Mouse (Mus musculus) stomach, adult 2 months (tissue): ENCODE results near the gene Olfr808. TPM values are rescaled to one million over a fixed set of nuclear protein-coding genes. Genes with fewer than 3 reads are reported as not detected.

Experiments
- polyA plus RNA-seq: library from polyadenylated mRNA; depleted of rRNA; stranded (reverse); fragments of >200 nt; gene quantifications from 2 replicates; pipeline ENCODE4 v1.2.3, GENCODE M21; 2012; rRNA removed

The Olfr808 gene
- polyA plus RNA-seq = not detected in 2 replicates

DNA sequence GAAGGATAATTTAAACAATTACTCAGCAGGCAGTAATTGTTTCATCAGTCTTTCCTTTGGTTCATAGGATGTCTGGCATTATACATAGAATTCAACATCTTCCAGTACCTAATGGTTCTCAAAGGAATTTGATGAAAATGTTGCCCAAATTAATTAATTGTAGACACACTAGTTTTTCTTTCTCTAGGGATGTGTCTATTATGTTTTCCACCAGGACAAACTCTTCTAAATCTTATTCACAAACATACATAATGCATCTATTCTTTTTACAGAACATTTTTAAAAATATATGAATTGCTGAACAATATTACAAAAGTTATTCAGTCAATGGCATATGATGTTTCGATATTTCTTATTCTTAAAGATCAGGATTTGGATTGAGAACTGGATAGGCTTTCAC is at the start of gene Olfr808:
Gene Olfr808, plus strand, starts transcription at position 301 of the 400 bp plus-strand sequence.

GRCm38 (mm10) chr10:129729275-129729674 is 36.0 kb upstream of the Olfr808 start, which contains the start of gene Olfr805:
Gene Olfr805 (minus strand): TSS chr10:129729375.

GRCm38 (mm10) chr10:129741821-129742220 is 23.5 kb upstream of the Olfr808 start, which contains the start of gene Olfr806:
Gene Olfr806 (minus strand): TSS chr10:129741921.

DNA sequence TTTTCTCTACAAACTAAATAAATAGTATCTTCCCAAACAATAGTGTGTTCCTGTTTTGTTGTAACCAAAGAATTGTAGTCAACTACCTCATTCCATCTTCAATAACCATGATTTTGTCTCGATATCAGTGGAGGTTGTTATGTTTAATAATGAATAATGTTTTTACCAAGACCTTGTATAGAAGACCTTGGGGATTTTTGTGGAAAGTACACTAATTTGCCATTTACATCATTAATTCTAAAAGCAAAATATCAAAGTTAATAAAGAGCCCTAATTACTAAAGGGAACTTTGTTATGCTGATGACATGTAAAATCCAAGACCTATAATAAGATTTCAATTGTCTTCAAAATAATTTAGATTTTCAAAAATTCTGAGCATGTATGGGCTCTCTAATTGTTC is 7.6 kb upstream of the Olfr808 start, which contains the start of gene Olfr807:
Gene Olfr807, minus strand, starts transcription at position 101 of the 400 bp plus-strand sequence.

DNA sequence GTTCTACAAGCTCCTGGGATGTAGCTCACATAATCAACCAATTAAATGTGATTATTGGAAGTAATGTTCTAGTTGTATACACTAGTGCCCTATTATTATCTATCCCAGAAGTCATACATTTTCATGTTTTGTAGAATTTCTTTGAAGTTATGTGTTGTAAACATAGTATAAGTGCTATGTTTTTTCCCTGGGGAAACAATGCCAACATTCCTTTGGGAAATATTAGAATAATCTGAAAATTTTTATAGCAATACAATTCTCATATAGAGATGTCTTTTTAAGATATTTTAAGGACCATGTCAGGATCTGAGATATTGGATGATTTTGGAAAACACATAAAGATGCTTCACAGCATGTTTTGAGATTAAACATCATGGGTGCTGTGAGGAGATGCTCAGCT is 9.1 kb downstream of the Olfr808 start, which contains the start of gene Olfr809:
Gene Olfr809, plus strand, starts transcription at position 301 of the 400 bp plus-strand sequence.

DNA sequence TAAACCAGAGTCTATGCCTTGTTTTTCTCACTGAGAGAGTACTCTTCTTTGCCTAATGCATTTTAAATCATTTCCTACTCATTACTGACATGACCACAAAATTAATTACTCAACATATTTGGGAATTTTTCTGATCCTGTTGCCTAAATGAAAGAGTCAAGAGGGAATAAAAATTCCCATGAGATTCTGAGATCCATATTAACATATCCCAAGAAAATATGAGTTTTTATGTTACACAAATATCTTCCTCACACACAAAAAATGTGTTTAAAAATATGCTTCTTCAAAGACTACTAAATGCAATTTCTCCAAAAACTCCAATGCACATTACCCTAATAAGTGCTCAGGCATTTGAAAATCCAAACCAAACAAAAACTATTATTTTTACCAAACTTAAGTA is 29.5 kb downstream of the Olfr808 start, which contains the start of gene Olfr810:
Gene Olfr810, minus strand, starts transcription at position 101 of the 400 bp plus-strand sequence.

DNA sequence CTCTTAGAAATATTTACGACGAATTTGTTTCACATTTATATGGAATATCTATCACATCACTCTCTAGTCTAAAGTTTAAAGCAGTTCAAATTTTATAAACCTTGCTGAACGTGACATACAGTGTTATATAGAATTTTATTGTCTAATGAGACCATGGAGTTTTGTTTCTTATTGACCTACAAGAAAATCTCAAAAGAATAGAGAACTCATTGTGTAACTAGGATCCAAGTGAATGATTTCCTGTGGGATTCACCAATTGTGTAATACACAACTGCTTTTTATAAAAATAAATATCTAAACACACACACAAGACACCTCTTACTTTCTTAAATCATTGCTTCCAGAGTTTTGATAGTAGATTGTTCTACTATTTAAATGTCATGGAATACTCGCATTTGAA is 39.0 kb downstream of the Olfr808 start, which contains the start of gene Olfr811:
Gene Olfr811, minus strand, starts transcription at position 101 of the 400 bp plus-strand sequence.

Other genes starting within 250 kb of the Olfr808 start
- not detected in 2 replicates for gene Olfr791, start 243.7 kb upstream of the Olfr808 start, polyA plus RNA-seq
- gene Olfr792, start 226.3 kb upstream of the Olfr808 start, polyA plus RNA-seq = not detected in 2 replicates
- not detected in 2 replicates for gene Olfr794, start 197.8 kb upstream of the Olfr808 start, polyA plus RNA-seq
- gene Olfr796, start 152.9 kb upstream of the Olfr808 start, polyA plus RNA-seq = not detected in 2 replicates
- not detected in 2 replicates for gene Olfr798, start 137.5 kb upstream of the Olfr808 start, polyA plus RNA-seq
- not detected in 2 replicates for gene Olfr799, start 128.0 kb upstream of the Olfr808 start, polyA plus RNA-seq
- not detected in 2 replicates for gene Olfr800, start 107.8 kb upstream of the Olfr808 start, polyA plus RNA-seq
- not detected in 2 replicates for gene Olfr801, start 91.6 kb upstream of the Olfr808 start, polyA plus RNA-seq
- not detected in 2 replicates for gene Olfr802, start 77.3 kb upstream of the Olfr808 start, polyA plus RNA-seq
- gene Olfr803, start 71.2 kb upstream of the Olfr808 start, polyA plus RNA-seq = not detected in 2 replicates
- gene Olfr804, start 62.3 kb upstream of the Olfr808 start, polyA plus RNA-seq = not detected in 2 replicates
- gene Olfr805, start 36.1 kb upstream of the Olfr808 start, polyA plus RNA-seq = not detected in 2 replicates
- not detected in 2 replicates for gene Olfr806, start 23.6 kb upstream of the Olfr808 start, polyA plus RNA-seq
- gene Olfr807, start 7.7 kb upstream of the Olfr808 start, polyA plus RNA-seq = not detected in 2 replicates
- not detected in 2 replicates for gene Olfr809, start 9.2 kb downstream of the Olfr808 start, polyA plus RNA-seq
- gene Olfr810, start 29.4 kb downstream of the Olfr808 start, polyA plus RNA-seq = not detected in 2 replicates
- gene Olfr811, start 38.9 kb downstream of the Olfr808 start, polyA plus RNA-seq = not detected in 2 replicates
- not detected in 2 replicates for gene Olfr812, start 80.6 kb downstream of the Olfr808 start, polyA plus RNA-seq
- gene Olfr813, start 89.9 kb downstream of the Olfr808 start, polyA plus RNA-seq = not detected in 2 replicates
- gene Olfr814, start 114.4 kb downstream of the Olfr808 start, polyA plus RNA-seq = not detected in 2 replicates
- not detected in 2 replicates for gene Olfr815, start 140.4 kb downstream of the Olfr808 start, polyA plus RNA-seq
- not detected in 2 replicates for gene Olfr816, start 150.1 kb downstream of the Olfr808 start, polyA plus RNA-seq
- not detected in 2 replicates for gene Olfr818, start 183.6 kb downstream of the Olfr808 start, polyA plus RNA-seq
- not detected in 2 replicates for gene Olfr819, start 201.8 kb downstream of the Olfr808 start, polyA plus RNA-seq
- not detected in 2 replicates for gene Olfr247, start 210.7 kb downstream of the Olfr808 start, polyA plus RNA-seq
- not detected in 2 replicates for gene Gm10310, start 219.6 kb downstream of the Olfr808 start, polyA plus RNA-seq
- not detected in 2 replicates for gene Olfr820, start 247.1 kb downstream of the Olfr808 start, polyA plus RNA-seq